Mouse (Mus musculus) MN1 (cell line): ENCODE data around the gene Naa30.

ENCODE experiments used
- DNase-seq: peaks from one replicate; pipeline ENCODE4 v3.0.0-alpha.2; 2016; ENCODE audit warnings: low spot score

Naa30 gene

DNA sequence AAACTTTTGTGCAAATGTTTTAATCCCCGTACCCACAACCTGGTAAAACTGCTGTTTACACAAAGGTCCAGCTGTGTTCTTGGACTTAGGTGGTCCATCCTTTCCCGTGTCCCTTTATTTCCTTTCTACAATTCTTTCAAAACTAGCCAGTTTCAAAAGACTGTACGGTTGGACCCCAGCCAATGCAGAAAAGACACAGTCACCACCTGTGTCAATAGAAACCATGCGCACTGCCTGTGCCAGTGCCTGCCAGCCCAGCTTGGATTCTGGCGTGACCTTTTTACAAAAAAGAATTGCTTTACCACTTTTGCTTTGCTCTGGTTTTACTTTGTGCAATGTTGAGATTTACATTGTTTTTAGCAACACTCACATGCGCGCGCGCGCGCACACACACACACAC lies 55.0 kb downstream of the Naa30 start:
- DNase-seq, result no peak

- DNase-seq, result no peak
These were observed 59.8 kb downstream of the Naa30 start for GRCm38 (mm10) chr14:49231845-49232244.

DNA sequence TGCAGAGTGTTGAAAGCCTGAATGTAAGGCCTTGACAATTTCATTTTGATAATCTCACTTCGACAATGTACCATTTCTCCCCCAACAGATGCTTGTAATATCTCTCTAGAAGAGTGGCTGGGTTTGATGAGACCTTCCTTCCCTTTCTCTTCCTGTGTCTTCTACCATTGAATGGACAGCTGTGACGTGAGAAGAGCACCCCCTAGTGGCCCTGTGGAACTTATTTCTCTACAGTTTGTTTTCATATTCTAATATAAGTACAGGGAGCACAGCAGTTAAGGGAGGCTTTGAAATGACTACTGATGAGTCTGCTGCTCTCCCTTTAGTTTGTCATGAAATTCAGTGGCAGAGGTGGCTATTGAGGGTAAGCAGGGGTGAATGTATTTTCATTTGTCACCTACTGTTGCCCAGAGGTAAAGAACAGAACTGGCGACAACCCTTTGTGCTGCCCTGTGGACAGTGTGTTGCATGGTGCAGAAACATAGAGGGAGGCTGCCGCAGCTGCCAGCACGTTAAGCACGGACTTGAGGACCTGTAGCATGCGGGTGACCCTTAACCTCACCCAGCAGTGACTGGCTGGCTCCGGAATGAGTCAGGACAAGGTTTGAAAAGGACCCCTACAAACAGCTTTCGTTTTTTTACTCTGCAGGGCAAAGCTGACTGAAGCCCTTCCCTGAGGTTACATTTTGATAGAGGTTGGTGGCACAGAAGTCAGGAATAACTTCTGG lies 62.9 kb downstream of the Naa30 start:
- DNase-seq, result peak; percentile 56

GRCm38 (mm10) chr14:49238206-49238605 lies 66.2 kb downstream of the Naa30 start:
- peak; percentile 73 for DNase-seq
